Mouse (Mus musculus): ENCODE results near the gene Jakmip3. TPM values are rescaled to one million over a fixed set of nuclear protein-coding genes. Genes with fewer than 3 reads are reported as not detected.

The Jakmip3 gene
- not detected in 4 replicates for total RNA-seq (2023)

DNA sequence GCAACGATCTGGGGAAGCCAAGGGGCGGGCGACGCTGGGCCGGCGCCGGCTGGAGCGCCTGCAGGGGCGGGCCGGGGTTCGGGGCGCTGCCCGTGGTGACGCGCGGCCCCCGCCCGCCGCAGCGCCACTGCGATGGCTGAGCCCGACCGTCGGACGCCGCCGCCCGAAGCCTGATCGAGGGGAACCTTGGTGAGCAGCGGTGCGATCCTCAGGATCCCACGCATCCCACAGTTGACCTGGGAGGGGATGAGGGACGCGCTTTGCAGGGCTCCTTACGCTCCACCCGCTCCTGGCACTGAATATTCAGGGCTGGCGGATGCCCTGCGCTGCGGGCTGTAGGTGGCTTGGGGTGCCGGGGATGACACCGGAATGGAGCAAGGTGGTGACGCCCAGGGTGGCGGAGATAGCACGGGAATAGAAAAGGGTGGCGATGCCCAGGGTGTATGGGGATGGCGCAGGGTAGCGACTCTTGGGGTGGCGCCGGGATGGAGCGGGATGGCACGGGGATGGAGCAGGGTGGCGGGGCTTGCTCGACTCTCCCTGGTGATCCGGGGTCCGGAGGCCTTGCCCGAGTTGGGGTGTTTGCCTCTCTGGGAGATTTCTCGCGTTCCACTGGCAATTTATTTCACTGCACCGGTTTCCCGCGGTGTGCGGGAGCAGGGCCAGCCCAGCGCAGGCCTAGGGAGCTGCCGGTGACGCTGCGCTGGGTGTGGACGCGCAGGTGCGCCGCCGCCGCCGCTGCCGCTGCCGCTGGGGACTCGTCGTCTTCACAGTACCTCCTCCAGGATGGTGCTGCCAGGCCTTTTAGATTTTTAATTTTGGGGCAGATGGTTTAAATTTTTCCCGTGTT is at the start of gene Jakmip3:
Jakmip3 (plus strand) TSS at position 119 of the 850 bp plus-strand sequence.

DNA sequence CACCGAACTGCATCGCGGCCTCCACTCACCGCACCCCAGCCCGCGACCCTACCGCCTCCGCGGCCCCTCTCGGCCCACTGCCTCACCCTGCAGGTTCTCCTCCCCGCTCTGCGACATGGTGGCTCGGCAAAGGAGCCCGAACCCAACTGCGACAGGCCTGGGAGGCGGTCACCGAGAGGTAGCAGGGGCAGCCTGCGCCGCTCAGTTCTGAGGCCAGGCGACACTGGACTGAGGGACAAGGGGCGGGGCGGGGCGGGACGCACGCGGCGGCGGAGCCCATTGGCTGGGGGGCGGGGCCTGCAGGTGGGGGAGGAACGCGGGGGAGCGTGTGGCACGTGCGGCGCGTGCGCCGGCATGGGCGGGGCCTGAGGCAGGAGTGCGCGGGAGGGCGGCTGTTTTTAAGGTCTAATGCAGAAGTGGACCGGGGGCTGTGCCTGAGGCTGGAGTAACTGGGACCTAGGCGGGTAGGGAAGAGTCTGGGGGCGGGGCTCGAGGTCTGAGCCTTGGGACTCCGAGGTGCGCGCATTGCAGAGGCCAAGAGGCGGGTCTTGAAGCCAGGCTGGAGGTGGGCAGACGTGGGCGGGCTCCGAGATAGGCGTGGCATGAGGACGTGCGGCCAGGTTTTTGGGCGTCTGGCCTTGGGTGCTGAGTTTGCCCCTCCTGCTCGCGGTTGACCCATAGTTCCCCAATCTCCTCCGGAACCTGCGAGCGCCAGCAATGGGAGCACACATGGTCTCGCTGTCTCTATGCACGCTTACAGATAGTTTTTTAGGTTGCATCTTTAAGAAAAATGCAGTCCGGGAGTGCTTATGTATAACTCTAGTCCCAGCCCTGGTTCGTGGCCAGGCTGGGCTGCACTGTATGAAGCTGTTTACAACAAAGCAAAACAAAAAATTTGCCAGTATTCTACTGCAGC is 31.0 kb upstream of the Jakmip3 start, which contains the start of gene Bnip3:
Bnip3 (minus strand) TSS at position 243 of the 916 bp plus-strand sequence.

DNA sequence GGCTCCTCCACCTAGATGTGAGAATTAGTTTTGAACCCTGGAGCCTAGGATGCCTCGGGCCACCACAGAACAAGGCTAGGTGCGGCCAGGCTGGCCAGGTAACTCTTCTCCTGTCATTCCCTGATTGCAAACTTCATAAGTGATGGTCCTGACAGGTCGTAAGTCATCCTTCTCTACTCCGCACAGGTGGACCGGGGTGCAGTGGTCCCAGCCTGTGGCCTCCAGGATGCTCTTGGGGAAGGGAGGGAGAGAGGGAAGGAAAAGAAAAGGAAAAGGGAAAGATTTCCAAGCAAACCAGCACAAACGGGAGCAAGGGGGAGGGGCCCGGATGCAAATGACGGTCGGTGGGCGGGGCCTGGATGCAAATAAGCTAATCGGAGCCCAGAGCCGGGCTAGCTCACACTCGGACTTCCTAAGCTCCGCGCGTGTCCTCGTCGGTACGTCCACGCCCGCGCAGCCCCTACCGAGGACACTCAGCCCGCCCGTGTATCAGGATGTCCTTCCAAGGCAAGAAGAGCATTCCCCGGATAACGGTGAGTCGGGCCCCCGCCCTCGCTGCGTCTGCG is 145.2 kb downstream of the Jakmip3 start, which contains the start of gene Dpysl4:
Dpysl4 (plus strand) TSS at position 373 of the 566 bp plus-strand sequence.

Other genes starting within 250 kb of the Jakmip3 start
- 56.7 to 65.8 TPM (median 61.4 TPM) in 4 replicates for gene Ppp2r2d, start 94.7 kb upstream of the Jakmip3 start, total RNA-seq (2023)
- gene Mapk1ip1, start 94.5 kb upstream of the Jakmip3 start, total RNA-seq (2023): 51.9 to 60.3 TPM (median 55.2 TPM) in 4 replicates
- gene Bnip3, start 31.2 kb upstream of the Jakmip3 start, total RNA-seq (2023): 6.1 to 11.3 TPM (median 7.3 TPM) in 4 replicates
- not detected in 4 replicates for gene Dpysl4, start 145.3 kb downstream of the Jakmip3 start, total RNA-seq (2023)

All from B cell, adult 62 days (primary cell).